Mouse (Mus musculus) skeletal muscle tissue, adult 2 months (tissue): ENCODE data around the gene Rcan2.
A peak's percentile ranks its signal among the peaks of the same experiment; 100 is the strongest.

Source experiments
- DNase-seq: peaks from one replicate; pipeline ENCODE4 v3.0.0-alpha.2; 2012; ENCODE audit warnings: low read depth, low spot score

Gene Rcan2

DNA sequence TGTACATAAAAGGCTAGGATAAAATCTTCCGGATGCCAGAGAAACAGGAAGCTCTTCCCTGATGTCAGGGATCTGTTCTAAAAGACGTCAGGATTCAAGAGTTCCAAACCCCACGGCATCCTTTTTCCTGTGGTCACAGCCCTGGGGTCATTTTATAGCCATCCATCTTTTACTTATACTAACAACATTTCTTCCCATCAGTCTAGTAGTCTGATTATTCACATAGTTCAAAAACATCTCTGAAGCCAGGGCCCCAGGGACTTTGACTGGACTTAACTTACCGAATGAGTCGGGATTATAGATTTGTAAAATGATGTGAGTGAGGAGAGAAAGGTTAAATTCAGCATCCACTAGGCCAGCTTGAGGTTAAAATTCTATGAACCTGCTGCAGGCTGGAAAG is 215.2 kb downstream of the Rcan2 start:
- DNase-seq = no peak

DNA sequence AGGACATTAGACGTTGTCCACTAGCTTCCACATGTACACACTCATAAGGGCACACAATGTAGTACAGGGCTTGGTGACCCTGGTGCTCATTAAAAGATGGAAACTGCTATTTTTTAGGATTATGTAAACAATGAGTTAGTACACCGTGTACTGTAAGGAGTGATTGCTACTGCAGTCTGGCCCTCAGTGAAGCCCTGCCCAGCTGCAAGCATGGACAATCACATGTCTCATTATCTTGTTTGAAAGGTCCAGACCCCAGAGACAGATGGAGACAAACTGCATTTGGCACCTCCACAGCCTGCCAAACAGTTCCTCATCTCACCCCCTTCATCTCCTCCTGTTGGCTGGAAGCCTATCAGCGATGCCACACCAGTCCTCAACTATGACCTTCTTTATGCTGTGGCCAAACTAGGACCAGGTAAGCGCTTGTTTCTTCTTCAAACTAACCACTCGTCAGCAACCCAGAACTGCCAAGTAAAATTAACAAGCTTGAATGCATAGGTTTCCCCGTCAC is 219.6 kb downstream of the Rcan2 start:
- DNase-seq = no peak

DNA sequence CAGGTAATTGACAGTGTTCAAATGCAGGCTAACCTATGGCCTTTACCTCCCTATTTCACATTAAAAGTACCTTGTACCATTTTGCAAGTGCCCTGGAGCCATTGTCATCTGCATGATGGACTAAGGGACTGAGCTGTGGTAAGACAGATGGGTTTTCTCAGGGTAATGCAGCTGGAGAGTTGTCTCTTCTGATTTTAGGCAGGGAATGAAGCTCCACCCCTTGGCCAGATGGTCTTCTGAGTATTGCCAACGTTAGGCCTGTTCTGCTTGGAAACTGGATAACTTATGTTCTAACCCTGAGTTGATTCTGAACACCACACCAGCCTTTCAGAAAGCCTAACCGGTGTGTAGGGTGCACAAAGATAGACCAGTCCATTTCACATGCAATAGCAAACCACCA is 222.7 kb downstream of the Rcan2 start:
- DNase-seq = no peak

DNA sequence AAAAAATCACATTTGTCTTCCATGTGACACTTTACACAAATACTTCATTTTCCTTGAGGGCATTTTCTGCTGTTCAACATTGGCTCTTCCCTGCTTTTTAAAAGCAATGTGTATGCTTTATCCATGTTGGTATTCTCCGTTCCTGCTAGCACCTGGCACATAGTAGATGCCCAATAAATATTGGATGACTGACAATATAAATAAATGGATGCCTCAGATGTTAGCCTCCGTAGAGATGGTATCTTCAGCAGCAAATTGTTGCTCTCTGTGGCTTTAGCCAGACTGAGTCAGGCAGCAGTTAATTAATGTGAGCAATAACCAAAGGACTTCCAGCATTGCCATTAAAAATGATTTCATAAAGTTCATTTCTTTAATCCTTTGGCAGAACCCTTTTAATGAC is 223.9 kb downstream of the Rcan2 start:
- DNase-seq = no peak

DNA sequence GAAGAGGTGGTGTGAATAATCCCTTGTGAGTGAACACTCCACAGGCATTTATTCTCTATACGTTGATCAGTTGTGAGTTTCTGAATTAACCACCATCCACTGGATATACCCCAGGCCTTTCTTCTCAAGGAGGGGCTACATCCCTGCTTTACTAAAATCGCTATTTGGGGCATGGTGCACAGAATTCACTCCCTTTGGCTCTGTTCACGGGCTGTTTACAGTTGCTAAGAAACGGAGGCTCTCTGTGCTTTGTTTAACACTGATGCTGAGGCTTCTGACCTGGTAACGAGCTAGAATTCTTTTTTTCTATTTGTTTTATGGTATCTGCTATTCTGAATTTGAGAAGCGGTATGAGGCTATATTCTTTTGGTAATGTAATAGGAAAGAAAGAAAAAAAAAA is 224.8 kb downstream of the Rcan2 start:
- DNase-seq = no peak

DNA sequence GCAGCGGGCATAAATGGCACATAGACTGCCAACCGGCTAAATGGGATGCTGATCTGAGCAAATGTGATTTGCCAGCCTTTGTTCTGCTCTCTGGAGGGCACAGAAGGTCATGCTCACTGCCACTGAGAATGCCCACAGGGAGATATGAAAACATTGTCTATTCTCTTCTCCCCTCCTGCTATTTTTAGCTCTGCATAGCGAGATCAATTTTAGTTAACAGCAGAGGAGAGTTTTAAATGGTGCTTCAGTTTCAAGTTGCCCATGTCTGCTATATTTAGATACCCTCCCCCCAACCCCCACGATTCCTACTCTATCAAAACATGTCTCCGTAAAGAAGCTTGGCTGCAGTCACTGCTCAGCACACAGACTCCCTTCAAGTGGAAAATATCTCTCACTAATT is 225.2 kb downstream of the Rcan2 start:
- peak; percentile 78 for DNase-seq

DNA sequence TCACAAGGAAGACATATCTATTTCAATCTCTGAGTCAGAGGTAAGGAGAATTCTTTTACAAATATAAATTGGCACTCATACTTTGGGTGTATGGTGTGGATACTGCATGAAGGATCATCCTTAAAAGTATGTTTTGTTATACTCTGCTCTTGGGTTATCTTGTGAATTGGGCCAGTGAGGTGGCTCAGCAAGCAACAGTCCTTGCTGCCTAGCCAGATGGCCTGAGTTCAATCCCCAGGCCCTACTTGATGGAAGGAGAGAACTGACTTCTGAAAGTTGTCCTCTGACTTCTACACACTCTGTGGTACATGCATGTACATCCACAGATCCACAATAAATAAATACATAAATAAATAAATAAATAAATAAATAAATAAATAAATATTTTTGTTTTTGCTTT is 225.6 kb downstream of the Rcan2 start:
- peak; percentile 32 for DNase-seq

DNA sequence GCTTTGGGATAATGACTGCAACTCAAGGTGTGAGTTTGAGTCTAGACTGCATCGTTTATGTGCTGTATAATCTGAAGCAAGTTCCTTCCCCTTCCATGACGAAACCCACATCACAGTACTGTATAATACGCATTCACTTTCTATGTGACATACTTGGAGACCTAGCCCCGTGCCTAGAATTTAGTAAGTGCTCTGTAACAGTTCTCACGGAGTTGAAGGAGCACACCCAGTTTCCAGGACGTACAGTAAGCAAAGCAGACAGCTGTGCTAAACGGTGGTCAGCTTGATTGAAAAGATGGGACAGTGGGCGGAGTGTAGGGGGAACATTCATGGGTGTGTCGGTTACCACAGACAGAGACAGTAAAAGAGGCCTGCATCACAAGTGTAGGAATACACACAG is 226.2 kb downstream of the Rcan2 start:
- no peak for DNase-seq

DNA sequence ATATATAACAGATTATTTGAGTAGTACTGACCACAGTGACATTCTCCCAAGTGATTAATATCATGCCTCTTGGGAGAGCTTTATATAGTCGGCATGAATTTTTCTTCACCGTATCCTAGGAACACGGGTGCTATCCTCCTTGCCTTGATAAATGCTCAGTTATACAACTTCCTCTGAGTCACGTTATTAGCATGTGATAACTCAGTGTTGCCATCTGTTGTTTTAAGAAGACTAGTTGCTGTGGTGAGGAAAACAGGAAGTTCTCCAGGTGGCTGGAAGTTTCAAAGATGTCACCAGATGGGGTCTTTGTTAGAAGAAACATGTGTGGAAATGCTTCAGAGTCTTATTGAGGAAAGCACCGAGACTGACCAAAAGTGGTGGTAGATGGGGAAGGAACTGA is 228.5 kb downstream of the Rcan2 start:
- DNase-seq = peak; percentile 48

DNA sequence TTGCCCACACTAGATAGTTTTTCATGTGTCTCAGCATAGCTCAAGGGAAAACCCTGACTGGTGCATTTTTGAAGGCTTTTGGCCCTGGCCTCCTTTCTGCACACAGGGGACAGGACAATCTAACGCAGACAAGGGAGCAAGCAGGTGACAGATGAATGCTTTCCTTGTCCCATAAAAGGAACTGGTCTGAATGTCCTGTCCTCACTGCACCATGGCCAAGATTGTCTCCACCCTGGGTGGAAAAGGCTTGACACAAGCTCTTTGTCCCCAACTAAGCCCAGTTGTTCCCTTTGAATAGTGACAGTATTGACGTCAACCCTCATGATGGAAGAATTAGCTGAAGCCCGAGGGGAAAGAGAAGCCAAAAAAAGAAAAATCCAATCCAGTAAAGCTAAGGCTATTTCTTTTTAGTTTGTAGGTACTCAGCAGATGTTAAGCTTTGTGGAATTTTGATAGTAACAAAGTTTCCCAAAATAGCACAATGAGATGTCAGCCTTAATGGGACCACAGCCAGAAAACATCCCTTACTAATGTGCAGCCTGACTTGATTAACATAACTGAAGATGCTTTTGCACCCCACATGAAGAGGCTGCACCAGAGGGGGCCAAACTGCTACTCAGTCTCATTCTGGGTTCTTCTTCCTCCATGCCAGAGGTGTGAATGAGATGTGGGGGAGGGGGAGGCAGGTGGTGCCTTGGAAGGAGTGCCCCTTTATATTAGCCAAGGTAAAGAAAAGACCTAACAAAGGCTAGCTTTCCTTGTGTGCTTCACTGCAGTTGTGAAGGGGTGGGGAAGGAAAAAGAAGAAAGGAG is 229.8 kb downstream of the Rcan2 start:
- DNase-seq = peak; percentile 36

DNA sequence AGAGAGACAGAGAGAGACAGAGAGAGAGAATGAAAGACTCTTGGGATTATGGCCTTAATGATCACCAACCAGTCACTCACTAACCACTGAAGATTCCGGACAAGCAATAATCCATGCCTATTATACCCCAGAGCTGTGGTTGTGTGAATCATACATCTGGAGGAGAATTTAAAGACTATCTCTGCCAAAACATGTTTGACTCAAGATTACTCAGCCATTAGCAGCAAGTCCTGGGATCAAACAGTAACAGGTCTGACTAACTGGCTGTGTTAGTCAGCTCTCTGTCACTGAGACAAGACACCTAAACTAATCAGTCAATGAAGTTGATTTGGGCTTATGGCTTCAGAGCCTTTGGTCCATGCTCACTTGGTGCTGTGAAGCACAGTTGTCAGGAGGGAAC is 233.9 kb downstream of the Rcan2 start:
- DNase-seq = no peak

DNA sequence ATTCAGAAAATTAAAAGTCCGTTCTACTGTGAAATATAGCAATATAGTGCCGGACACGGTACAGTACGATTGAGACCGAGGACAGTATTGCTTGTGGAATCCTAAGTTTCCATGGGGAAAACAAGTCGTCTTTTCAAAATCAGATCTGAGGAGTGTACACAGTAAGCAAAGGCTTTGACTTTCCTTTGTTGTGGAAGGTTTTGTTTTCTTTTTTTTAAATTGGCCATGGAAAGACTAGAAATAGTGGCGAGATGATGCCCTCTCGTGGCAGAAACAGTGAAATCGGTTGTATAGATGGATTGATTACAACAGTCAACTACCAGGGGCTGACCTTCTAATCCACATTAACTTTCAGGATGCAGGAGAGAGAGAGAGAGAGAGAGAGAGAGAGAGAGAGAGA is 237.5 kb downstream of the Rcan2 start:
- no peak for DNase-seq

DNA sequence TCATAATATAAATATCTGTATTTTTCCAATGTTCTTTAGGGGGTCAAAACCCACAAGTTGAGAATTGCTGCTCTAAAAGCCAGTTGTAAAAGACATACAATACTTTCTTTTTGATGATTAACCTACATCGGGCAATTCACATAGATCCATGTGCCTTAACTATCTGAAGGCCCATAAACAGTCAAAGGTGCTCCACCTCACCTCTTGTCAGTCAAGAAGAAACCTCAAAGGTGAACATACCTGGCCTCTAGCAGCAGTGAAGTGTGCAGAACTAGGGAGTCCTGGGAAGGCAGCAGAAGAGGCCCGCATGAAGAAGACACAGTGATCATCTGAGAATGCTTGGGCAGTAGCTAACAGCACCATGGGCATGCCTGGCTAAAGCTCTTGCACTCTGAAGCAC is 239.3 kb downstream of the Rcan2 start:
- DNase-seq = no peak

DNA sequence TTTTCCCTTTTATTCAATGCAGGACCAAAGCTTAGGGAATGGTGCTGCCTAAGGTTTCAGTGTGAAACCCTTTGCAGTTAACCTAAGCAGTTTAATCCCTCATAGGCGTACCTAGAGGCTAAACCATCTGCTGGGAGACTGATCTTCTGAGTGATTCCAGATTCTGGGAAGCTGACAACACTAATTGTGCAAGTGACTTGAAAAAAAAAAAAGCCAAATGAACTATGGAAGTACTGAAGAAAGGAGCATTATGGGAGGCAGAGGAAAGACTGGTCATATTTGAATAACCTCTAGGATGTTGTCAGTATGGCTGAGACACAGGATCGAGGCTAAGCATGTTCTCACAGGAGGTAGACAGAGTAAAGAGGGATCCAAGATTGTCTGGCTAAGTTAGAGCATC is 241.2 kb downstream of the Rcan2 start:
- DNase-seq = no peak

DNA sequence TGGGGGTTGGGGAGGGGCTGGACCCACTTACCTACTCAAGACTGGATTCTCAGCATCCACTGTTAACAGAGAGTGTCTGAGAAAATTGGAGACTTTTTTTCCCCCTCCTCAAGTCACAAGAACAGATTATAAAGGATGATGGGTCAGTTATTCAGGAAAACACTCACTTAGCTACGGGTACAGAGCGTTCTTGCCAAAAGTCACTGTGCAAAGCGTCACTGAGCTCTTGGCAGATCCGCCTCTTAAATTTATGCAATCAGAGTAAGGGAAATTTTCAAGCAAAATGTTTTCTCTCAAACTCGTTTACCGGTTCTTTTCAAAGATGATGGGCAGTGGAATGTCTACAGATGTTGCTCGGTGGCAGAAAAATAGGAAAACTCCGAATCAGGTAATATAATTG is 241.7 kb downstream of the Rcan2 start:
- DNase-seq = peak; percentile 43

DNA sequence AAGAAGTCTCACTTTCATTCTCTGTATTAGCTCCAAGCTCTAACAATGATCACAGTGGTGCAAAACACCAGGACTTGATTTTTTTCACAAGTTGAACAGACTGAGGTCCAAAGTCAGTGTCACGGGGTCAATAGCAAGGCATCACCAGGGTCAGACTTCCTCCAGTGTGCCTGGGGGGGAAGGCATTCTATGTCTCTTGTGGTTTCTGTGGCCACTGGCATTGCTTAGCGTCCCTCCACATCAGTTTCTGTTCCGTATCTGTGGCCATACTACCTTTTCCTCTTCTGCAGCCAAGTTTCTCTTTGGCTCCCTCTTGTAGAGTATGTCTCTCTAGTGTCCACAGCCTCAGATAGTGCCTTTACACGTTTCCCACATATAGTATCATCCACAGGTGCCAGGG is 252.3 kb downstream of the Rcan2 start:
- DNase-seq = peak; percentile 21

DNA sequence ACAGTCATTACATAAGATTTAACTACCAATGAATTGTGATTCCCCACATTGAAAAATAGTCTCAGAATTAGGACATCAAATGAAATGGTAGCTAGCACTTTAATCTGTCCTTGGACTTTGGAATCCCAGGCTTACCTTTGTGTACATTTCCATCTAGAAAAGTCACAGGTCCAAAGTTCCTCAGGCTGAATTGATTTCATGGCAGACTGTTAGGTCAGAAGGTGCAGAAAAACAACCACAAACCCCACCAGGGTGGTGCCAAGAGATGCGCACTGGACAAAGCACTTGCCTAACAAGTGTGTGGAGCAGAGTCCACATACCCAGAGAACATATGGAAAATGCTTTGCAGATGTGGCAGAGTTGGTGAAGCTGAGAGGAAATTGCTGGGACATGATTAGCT is 256.0 kb downstream of the Rcan2 start:
- DNase-seq = no peak

DNA sequence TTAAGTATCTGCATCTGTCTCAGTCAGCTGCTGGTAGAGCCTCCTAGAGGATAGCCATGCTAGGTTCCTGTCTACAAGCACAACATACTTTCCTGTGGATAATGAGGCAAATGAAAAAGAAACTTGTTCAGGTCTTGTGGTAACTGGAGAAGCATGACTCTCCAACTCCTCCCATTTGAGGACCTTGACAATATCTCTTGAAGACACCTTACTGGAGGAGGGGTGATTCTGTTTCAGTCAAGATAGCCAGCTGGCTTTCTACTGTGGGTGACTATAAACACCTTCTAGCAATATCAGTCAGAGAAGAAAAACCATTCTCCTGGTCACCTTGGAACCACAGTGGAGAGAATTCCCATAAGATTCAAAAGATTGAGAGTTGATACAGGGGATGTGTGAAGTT is 257.0 kb downstream of the Rcan2 start:
- no peak for DNase-seq

DNA sequence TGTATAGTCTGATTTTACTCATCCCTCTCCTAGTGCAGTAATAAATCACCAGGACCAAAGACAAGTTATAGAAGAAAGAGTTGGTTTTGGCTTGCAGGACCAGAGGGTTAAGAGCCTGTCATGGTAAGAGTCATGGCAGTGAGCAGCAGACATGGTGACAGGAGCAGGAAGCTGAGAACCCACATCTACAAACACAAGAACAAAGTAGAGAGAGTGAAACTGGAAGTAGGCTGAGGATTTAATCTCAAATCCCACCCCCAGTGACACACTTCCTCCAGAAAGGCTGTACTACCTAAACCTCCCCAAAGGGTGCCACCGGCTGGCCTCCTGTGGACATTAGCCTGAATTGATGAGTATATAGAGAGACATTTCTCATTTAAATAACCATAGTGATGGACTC is 259.6 kb downstream of the Rcan2 start:
- no peak for DNase-seq

DNA sequence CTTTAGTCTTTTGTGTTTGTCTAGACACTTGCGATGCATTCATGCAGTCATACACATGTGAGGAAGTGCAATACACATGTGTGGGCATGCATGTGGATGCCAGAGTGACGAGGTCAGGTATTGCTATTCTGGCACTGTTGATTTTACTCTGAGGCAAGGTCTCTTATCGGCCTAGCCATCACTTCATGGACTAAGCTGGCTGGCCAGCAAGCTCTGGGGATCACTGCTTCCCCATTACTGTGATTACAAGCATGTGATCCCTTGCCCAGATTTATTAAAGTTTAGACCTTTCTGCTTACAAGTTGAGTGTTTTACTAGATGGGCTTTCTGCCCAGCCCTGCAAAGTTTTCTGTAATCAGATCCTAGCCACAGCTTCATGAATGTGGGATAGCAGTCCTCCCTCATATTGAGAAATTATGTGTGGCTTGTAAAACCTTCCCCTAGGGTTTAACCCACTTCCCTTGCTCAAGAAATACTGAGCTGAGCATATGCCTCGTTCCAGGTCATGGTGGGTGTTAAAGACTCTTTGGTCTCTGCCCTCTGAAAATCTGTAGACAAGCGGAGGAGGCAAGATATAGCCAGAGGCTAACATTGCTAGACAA is 260.2 kb downstream of the Rcan2 start:
- peak; percentile 17 for DNase-seq

DNA sequence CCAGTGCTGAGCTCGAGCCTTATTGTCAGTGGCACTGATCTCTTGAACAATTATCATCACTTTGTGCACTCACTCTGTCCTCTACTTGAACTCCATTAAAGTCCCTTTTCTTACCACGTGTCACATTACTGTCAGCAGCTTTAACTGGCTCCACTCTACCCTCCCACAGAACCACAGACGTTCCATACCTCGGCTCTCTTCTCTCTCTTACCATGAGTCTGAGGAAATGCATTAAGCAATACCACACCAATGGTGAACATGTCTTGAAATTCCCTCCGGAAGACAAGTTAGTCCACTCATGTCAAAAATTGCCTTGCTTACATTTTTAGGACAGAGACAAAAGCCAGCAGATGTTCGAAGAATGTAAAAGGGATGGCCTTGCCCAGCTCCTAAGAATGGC is 267.7 kb downstream of the Rcan2 start:
- DNase-seq = no peak

DNA sequence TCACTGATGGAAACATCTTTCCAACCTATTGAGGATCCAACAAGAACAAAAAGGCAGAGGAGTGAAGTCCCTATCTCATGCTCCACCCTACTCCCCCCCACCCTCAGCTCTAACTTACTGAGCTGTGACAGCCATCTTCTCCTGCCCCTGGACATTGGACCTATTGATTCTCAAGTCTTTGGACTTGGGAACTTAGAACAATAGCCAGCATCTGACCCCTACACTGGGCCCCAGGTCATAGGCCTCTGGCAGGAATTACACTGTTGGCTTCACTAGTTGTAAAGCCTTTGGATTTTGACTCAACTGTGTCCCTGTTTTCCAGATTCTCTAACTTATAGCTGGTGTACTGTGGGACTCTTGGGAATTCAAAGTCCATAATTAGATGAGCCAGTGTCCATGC is 270.5 kb downstream of the Rcan2 start:
- DNase-seq = no peak

DNA sequence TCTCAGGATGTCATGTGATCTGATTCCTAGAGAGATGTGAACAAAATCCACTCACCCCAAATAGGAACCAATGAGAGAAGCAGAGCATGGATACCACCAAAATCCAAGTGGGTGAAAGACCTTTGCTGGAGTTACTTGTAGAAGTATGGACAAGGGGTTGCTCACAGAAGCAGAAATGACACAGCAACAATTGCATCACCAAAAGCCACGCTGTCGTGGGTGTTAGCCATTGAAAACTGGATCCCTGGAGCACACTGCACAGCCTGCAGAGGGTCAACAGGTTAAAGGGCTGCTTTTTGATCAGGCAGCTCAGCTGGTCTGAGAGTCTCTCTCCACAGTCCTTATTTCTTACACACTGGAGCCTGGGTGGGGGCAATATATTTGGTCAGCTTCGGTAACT is 274.4 kb downstream of the Rcan2 start:
- no peak for DNase-seq
